Mouse (Mus musculus): ENCODE measurements around the gene Kctd7. TPM values are rescaled to one million over a fixed set of nuclear protein-coding genes. Genes with fewer than 3 reads are reported as not detected.

Gene Kctd7
- total RNA-seq (2014; fragmentation: Nextera tagmentation) (5.0 and 12.8 TPM in 2 replicates), total RNA-seq (2017) (6.6 and 8.2 TPM in 2 replicates)

GRCm38 (mm10) chr5:130144334-130145312 is at the start of gene Kctd7:
Gene Kctd7 (plus strand): TSS chr5:130144861.
- ATAC-seq (replicated peaks; ENCODE audit: low FRiP score, low TSS enrichment, poor library complexity, severe bottlenecking): peak; percentile 87

- no peak for ATAC-seq (replicated peaks; ENCODE audit: low FRiP score, low TSS enrichment, poor library complexity, severe bottlenecking)
These were observed 47.9 kb upstream of the Kctd7 start for GRCm38 (mm10) chr5:130096754-130097153.

- ATAC-seq (replicated peaks; ENCODE audit: low FRiP score, low TSS enrichment, poor library complexity, severe bottlenecking): peak; percentile 89
These were observed 46.8 kb upstream of the Kctd7 start for GRCm38 (mm10) chr5:130097837-130098236.

GRCm38 (mm10) chr5:130101724-130102123 is 42.9 kb upstream of the Kctd7 start:
- ATAC-seq (replicated peaks; ENCODE audit: low FRiP score, low TSS enrichment, poor library complexity, severe bottlenecking): no peak

GRCm38 (mm10) chr5:130109348-130109747 is 35.3 kb upstream of the Kctd7 start:
- no peak for ATAC-seq (replicated peaks; ENCODE audit: low FRiP score, low TSS enrichment, poor library complexity, severe bottlenecking)

- no peak for ATAC-seq (replicated peaks; ENCODE audit: low FRiP score, low TSS enrichment, poor library complexity, severe bottlenecking)
These were observed 33.8 kb upstream of the Kctd7 start for GRCm38 (mm10) chr5:130110632-130111464.

- ATAC-seq (replicated peaks; ENCODE audit: low FRiP score, low TSS enrichment, poor library complexity, severe bottlenecking): no peak
These were observed 32.0 kb upstream of the Kctd7 start for GRCm38 (mm10) chr5:130112653-130113052.

GRCm38 (mm10) chr5:130116116-130116515 is 28.5 kb upstream of the Kctd7 start:
- no peak for ATAC-seq (replicated peaks; ENCODE audit: low FRiP score, low TSS enrichment, poor library complexity, severe bottlenecking)

GRCm38 (mm10) chr5:130116857-130117256 is 27.8 kb upstream of the Kctd7 start:
- ATAC-seq (replicated peaks; ENCODE audit: low FRiP score, low TSS enrichment, poor library complexity, severe bottlenecking): no peak

- no peak for ATAC-seq (replicated peaks; ENCODE audit: low FRiP score, low TSS enrichment, poor library complexity, severe bottlenecking)
These were observed 26.7 kb upstream of the Kctd7 start for GRCm38 (mm10) chr5:130117932-130118331.

GRCm38 (mm10) chr5:130119236-130119635 is 25.4 kb upstream of the Kctd7 start:
- ATAC-seq (replicated peaks; ENCODE audit: low FRiP score, low TSS enrichment, poor library complexity, severe bottlenecking): no peak

- ATAC-seq (replicated peaks; ENCODE audit: low FRiP score, low TSS enrichment, poor library complexity, severe bottlenecking): no peak
These were observed 24.5 kb upstream of the Kctd7 start for GRCm38 (mm10) chr5:130120070-130120736.

- no peak for ATAC-seq (replicated peaks; ENCODE audit: low FRiP score, low TSS enrichment, poor library complexity, severe bottlenecking)
These were observed 23.8 kb upstream of the Kctd7 start for GRCm38 (mm10) chr5:130120904-130121303.

- ATAC-seq (replicated peaks; ENCODE audit: low FRiP score, low TSS enrichment, poor library complexity, severe bottlenecking): no peak
These were observed 22.3 kb upstream of the Kctd7 start for GRCm38 (mm10) chr5:130122355-130122754.

GRCm38 (mm10) chr5:130124271-130124670 is 20.4 kb upstream of the Kctd7 start:
- no peak for ATAC-seq (replicated peaks; ENCODE audit: low FRiP score, low TSS enrichment, poor library complexity, severe bottlenecking)

- ATAC-seq (replicated peaks; ENCODE audit: low FRiP score, low TSS enrichment, poor library complexity, severe bottlenecking): no peak
These were observed 15.8 kb upstream of the Kctd7 start for GRCm38 (mm10) chr5:130128686-130129523.

- no peak for ATAC-seq (replicated peaks; ENCODE audit: low FRiP score, low TSS enrichment, poor library complexity, severe bottlenecking)
These were observed 15.2 kb upstream of the Kctd7 start for GRCm38 (mm10) chr5:130129524-130129793.

GRCm38 (mm10) chr5:130136597-130136996 is 8.1 kb upstream of the Kctd7 start:
- no peak for ATAC-seq (replicated peaks; ENCODE audit: low FRiP score, low TSS enrichment, poor library complexity, severe bottlenecking)

- ATAC-seq (replicated peaks; ENCODE audit: low FRiP score, low TSS enrichment, poor library complexity, severe bottlenecking): no peak
These were observed 5.3 kb upstream of the Kctd7 start for GRCm38 (mm10) chr5:130139393-130139792.

All from megakaryocyte-erythroid progenitor cell, adult 5-6 weeks (primary cell).